Mouse (Mus musculus) myocyte (in vitro differentiated cells): Measurements from ENCODE around the gene Kif16b.

ENCODE experiments used
- MAX ChIP-seq: IDR thresholded peaks from one replicate; pipeline ENCODE4 v1.6.1; 2011; ENCODE audit warnings: low read depth, mild to moderate bottlenecking, control low read depth
- MYOD1 ChIP-seq, 3 experiments: IDR thresholded peaks; one replicate each; pipeline ENCODE4 v1.6.1; 2011; ENCODE audit warnings: control low read depth in 2 of 3, low read depth in 2 of 3, mild to moderate bottlenecking in 2 of 3, moderate library complexity in 1 of 3; ENCODE audit not compliant: insufficient read length in 2 of 3, control insufficient read depth in 1 of 3
- MYOG ChIP-seq, 3 experiments: IDR thresholded peaks; one replicate each; pipeline ENCODE4 v1.6.1; 2011; ENCODE audit warnings: control low read depth in 2 of 3, low read depth in 2 of 3, mild to moderate bottlenecking in 2 of 3; ENCODE audit not compliant: insufficient read length in 2 of 3, control insufficient read depth in 1 of 3, insufficient read depth in 1 of 3
- POLR2A ChIP-seq: IDR thresholded peaks from one replicate; pipeline ENCODE4 v1.6.1; 2011; ENCODE audit warnings: low read depth, mild to moderate bottlenecking, control low read depth, moderate library complexity; ENCODE audit not compliant: insufficient read length
- SRF ChIP-seq: IDR thresholded peaks from one replicate; pipeline ENCODE4 v1.6.1; 2011; ENCODE audit warnings: low read depth; ENCODE audit not compliant: control insufficient read depth, insufficient read length
- USF1 ChIP-seq: IDR thresholded peaks from one replicate; pipeline ENCODE4 v1.6.1; 2011; ENCODE audit warnings: low read depth, mild to moderate bottlenecking, control low read depth, moderate library complexity

- TF ChIP-seq POLR2A: no peak
- no peak for TF ChIP-seq MYOG (IDR thresholded peaks at IDR 0.05; ENCODE audit: control insufficient read depth in 1 of 3, insufficient read depth in 1 of 3, insufficient read length in 2 of 3, low read depth in 2 of 3)
- no peak for TF ChIP-seq MAX
- TF ChIP-seq SRF: no peak
- no peak for TF ChIP-seq USF1
- no peak for TF ChIP-seq MYOD1 (IDR thresholded peaks at IDR 0.05; ENCODE audit: control insufficient read depth in 1 of 3, insufficient read length in 2 of 3, low read depth in 2 of 3)
Observed at GRCm38 (mm10) chr2:142909213-142909612, 7.9 kb upstream of the Kif16b start.
